Mouse (Mus musculus) testis, adult 2 months (tissue): Measurements from ENCODE around the gene Siae.

ENCODE experiments used
- CTCF ChIP-seq: fragments of 200-500 bp; IDR thresholded peaks from 2 replicates; pipeline ENCODE4 v1.5.1; 2012; ENCODE audit warnings: low read depth, mild to moderate bottlenecking, inconsistent platforms, low read length, moderate library complexity; ENCODE audit not compliant: control insufficient read depth, insufficient read depth, insufficient replicate concordance
- POLR2A ChIP-seq: fragments of 200-500 bp; IDR thresholded peaks from 2 replicates; pipeline ENCODE4 v1.6.1; 2012; ENCODE audit warnings: low read depth, mild to moderate bottlenecking, inconsistent platforms, low read length, moderate library complexity; ENCODE audit not compliant: control insufficient read depth

DNA sequence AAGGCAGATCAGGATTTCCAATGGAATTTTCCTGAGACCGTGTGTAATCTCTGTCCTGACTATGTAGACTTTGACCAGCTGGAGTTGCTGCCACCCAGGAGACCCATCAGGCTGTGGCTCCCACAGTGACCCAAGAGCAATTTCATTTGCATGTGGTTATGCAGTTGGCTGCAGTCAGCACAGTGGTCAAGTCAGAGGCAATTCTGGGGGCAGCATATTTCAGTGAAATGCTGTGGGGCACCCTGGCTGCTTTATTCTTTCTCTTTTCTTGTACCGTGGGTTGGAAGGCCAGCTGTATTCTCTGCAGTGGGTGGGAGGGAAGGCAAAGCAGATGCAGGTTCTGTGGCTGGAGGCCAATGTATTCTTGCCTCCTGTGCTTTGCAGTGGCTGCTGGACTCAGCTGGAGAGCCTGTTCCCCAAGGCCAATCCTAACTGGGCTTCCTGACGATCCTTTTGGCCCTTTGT lies 70.6 kb downstream of the Siae start:
- TF ChIP-seq POLR2A (no peak), CTCF (no peak)
